Mouse (Mus musculus) stomach, postnatal 0 days (tissue): ENCODE measurements around the gene Pkm.

Experiments used
- CTCF ChIP-seq: IDR thresholded peaks from 2 replicates; pipeline ENCODE4 v1.5.1; 2016; ENCODE audit warnings: antibody characterized with exemption, low read depth, mild to moderate bottlenecking, moderate library complexity
- EP300 ChIP-seq: optimal IDR thresholded peaks from 2 replicates; pipeline ENCODE3; 2016; ENCODE audit warnings: antibody characterized with exemption

GRCm38 (mm10) chr9:59725515-59725914, 69.3 kb downstream of the Pkm start:
- TF ChIP-seq EP300 (no peak), CTCF (no peak)
